ENCODE assay signal across 9 mouse cellular contexts in the genomic region with DNA sequence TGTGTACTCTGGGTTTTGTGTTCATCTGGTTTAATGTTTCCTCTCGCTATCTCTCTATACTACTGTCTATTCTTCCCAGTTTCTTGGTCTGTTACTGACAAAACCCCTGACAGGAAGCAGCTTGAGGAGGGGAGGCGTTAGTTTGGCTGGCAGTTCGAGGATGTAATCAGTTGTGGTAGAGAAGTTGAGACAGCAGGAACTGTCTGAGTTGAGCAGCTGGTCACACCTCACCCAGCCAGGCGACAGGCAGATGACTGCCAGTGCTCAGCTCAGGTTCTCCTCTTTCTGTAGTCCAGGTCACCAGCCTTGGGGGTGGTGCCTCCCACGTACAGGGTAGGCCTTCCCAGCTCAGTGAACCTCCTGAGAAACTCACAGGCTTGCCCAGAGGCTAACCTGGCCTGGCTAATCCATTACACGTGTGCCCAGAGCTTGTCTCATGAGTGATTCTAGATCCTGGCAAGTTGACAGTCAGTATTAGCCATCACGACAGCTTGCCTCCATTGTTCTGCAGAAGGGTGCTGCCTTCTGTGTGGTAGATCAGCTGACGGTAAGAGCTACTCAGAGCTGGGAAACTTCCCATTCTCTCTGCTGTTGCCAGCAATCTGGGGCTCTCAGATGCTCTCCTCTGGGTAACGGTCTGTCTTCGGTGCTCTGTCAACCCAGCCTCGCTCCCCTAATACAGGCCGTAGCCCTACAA. TPM values are rescaled to one million over a fixed set of nuclear protein-coding genes. Genes with fewer than 3 reads are reported as not detected.
DNase-seq lines count a peak whose midpoint lies in the region; ATAC-seq and TF ChIP-seq lines count a peak whose summit lies in the region.
"Had no signal": no experiment of that assay in that cellular context is flagged by ENCODE, and none has a peak within 500 bp of the region (broad histone marks: within the 10 kb centered on the region; RNA-seq: fewer than 3 reads in every experiment).

No protein-coding gene starts in this region.

- no peaks in the 10 kb centered on the region for H3K4me1 ChIP-seq in kidney, embryonic 14.5 days (ENCODE audit: control insufficient read depth, insufficient read depth, low read length)
- no peaks in the 10 kb centered on the region for H3K4me1 ChIP-seq in liver, embryonic 15.5 days (replicated peaks)
- H3K4me1 ChIP-seq in lung, adult 2 months (ENCODE audit: control insufficient read depth, insufficient read depth, low read length): no peaks in the 10 kb centered on the region
- H3K4me1 ChIP-seq: heart, embryonic 13.5 days had no signal

- WGBS in kidney, embryonic 14.5 days: 72% methylated on average over 12 of the region's 12 CpGs
- WGBS in liver, embryonic 15.5 days (ENCODE audit: insufficient replicate concordance): 40% methylated on average over 12 of the region's 12 CpGs
- WGBS in lung, adult 2 months: 76% methylated on average over 12 of the region's 12 CpGs

- peaks cover 35% of the 10 kb centered on the region for H3K36me3 ChIP-seq in kidney, embryonic 14.5 days (ENCODE audit: control insufficient read depth, insufficient read depth, low read length)
- peaks cover 42% of the 10 kb centered on the region for H3K36me3 ChIP-seq in liver, embryonic 15.5 days (replicated peaks)

- no peak for TF ChIP-seq CTCF in lung, adult 2 months (IDR thresholded peaks at IDR 0.05; ENCODE audit: insufficient read depth, low read length)

- H3K4me2 ChIP-seq in kidney, embryonic 14.5 days (replicated peaks; ENCODE audit: low read depth, low read length): no peak overlapping the region
- H3K4me2 ChIP-seq in liver, embryonic 15.5 days: no peak overlapping the region
- H3K4me2 ChIP-seq: heart, embryonic 13.5 days; lung, embryonic 14.5 days had no signal

- H3K9ac ChIP-seq in kidney, embryonic 14.5 days (ENCODE audit: low read depth, low read length): no peak overlapping the region
- H3K9ac ChIP-seq in liver, embryonic 15.5 days: no peak overlapping the region
- H3K9ac ChIP-seq: heart, embryonic 13.5 days; lung, embryonic 14.5 days had no signal

- no peak for TF ChIP-seq POLR2A in lung, adult 2 months (IDR thresholded peaks at IDR 0.05; ENCODE audit: borderline replicate concordance, extremely low read depth, low read depth, low read length)

- no peaks in the 10 kb centered on the region for H3K27me3 ChIP-seq in kidney, embryonic 14.5 days (ENCODE audit: control insufficient read depth, insufficient read depth, low read length)
- no peaks in the 10 kb centered on the region for H3K27me3 ChIP-seq in liver, embryonic 15.5 days
- H3K27me3 ChIP-seq: heart, embryonic 13.5 days had no signal

- no peaks in the 10 kb centered on the region for H3K9me3 ChIP-seq in kidney, embryonic 14.5 days (ENCODE audit: control insufficient read depth, low read length)
- H3K9me3 ChIP-seq in liver, embryonic 15.5 days (replicated peaks): no peaks in the 10 kb centered on the region
- H3K9me3 ChIP-seq: heart, embryonic 13.5 days had no signal

- H3K4me3 ChIP-seq in kidney, embryonic 14.5 days (ENCODE audit: low read length): no peak overlapping the region
- H3K4me3 ChIP-seq in liver, embryonic 15.5 days (replicated peaks): no peak overlapping the region
- no peak overlapping the region for H3K4me3 ChIP-seq in lung, adult 2 months (replicated peaks; ENCODE audit: extremely low read depth, low read depth, low read length)
- H3K4me3 ChIP-seq: heart, embryonic 13.5 days had no signal

- no peak overlapping the region for H3K27ac ChIP-seq in kidney, embryonic 14.5 days (ENCODE audit: low read depth, low read length)
- H3K27ac ChIP-seq in liver, embryonic 15.5 days (replicated peaks): no peak overlapping the region
- H3K27ac ChIP-seq: heart, embryonic 13.5 days had no signal

- no peak for DNase-seq in kidney, postnatal 10 days
- peak; percentile 36 to 41 for DNase-seq in frontal cortex, postnatal 36 days (ENCODE audit: low spot score in 2 of 2)
- DNase-seq in thymus, postnatal 4 days: peak; percentile 73
- DNase-seq in urinary bladder, adult 2 months (ENCODE audit: low spot score): no peak
- no peak for DNase-seq in lung, adult 2 months
- DNase-seq: lung, embryonic 14.5 days had no signal

- peak; percentile 52; the same call in 1 of the 2 replicates for ATAC-seq in kidney, embryonic 14.5 days (ENCODE audit: low FRiP score, low TSS enrichment)
- ATAC-seq in liver, embryonic 15.5 days (ENCODE audit: insufficient read depth): 0 out of 2 replicates have a peak, but pooled peaks have one; percentile 37

RNA-seq across cellular contexts. Expression of a gene that starts 47.6 kb away (rescaled TPM):
- polyA plus RNA-seq in kidney, embryonic 14.5 days (2014; fragmentation: Nextera tagmentation; extraction: Ambion mirVana): 6.6 and 11.3 TPM in 2 replicates
- 2.5 and 3.0 TPM in 2 replicates for polyA plus RNA-seq in liver, embryonic 15.5 days (2015; fragmentation: Nextera tagmentation; extraction: Ambion mirVana)
- polyA plus RNA-seq in urinary bladder, adult 2 months (2012; rRNA removed): 10.2 and 11.2 TPM in 2 replicates
- polyA plus RNA-seq in lung, adult 2 months (2012; rRNA removed): 5.8 and 8.1 TPM in 2 replicates

RNA-seq across cellular contexts. Expression of a gene that starts 49.8 kb away (rescaled TPM):
- polyA plus RNA-seq in kidney, embryonic 14.5 days (2014; fragmentation: Nextera tagmentation; extraction: Ambion mirVana): 0.97 and 1.4 TPM in 2 replicates
- polyA plus RNA-seq in liver, embryonic 15.5 days (2015; fragmentation: Nextera tagmentation; extraction: Ambion mirVana): not detected in 2 replicates
- not detected in 2 replicates for polyA plus RNA-seq in urinary bladder, adult 2 months (2012; rRNA removed)
- not detected in 2 replicates for polyA plus RNA-seq in lung, adult 2 months (2012; rRNA removed)

Comparison
In these comparisons a context has a peak if more than half of its experiments do, and no peak if none do; other contexts are left out.
1. DNase-seq: peak in frontal cortex, postnatal 36 days (2 of 2) and thymus, postnatal 4 days (single experiment); none in kidney, postnatal 10 days (single experiment), urinary bladder, adult 2 months (single experiment) and lung, adult 2 months (single experiment).